Mouse (Mus musculus) hindbrain, embryonic 10.5 days (tissue): Measurements from ENCODE around the gene Arg1. TPM values are rescaled to one million over a fixed set of nuclear protein-coding genes. Genes with fewer than 3 reads are reported as not detected.
A peak's percentile ranks its signal among the peaks of the same experiment; 100 is the strongest.

Source experiments
- DNase-seq: peaks from one replicate; pipeline ENCODE4 v3.0.0-alpha.2; 2017; ENCODE audit warnings: low spot score
- H3K27ac ChIP-seq: fragments of 300-500 bp; sonication (generic); 2 replicates; pipeline ENCODE4 v1.5.1; 2016; ENCODE audit warnings: mild to moderate bottlenecking, moderate library complexity
- H3K27me3 ChIP-seq: fragments of 300-500 bp; sonication (generic); 2 replicates; pipeline ENCODE4 v1.6.1; 2016; ENCODE audit warnings: mild to moderate bottlenecking; ENCODE audit not compliant: poor library complexity, insufficient read depth, severe bottlenecking
- H3K36me3 ChIP-seq: fragments of 300-500 bp; sonication (generic); 2 replicates; pipeline ENCODE4 v1.6.1; 2016; ENCODE audit warnings: mild to moderate bottlenecking, moderate library complexity
- H3K4me1 ChIP-seq: fragments of 300-500 bp; sonication (generic); replicated peaks from 2 replicates; pipeline ENCODE4 v1.6.1; 2016; ENCODE audit warnings: mild to moderate bottlenecking
- H3K4me3 ChIP-seq: fragments of 300-500 bp; sonication (generic); 2 replicates; pipeline ENCODE4 v1.5.1; 2016; ENCODE audit warnings: mild to moderate bottlenecking, moderate library complexity
- H3K9me3 ChIP-seq: fragments of 300-500 bp; sonication (generic); 2 replicates; pipeline ENCODE4 v1.6.1; 2016; ENCODE audit warnings: mild to moderate bottlenecking, moderate library complexity
- WGBS: fragments of 180-500 bp; shearing (Covaris S2); methylation state at CpG from one replicate; pipeline ENCODE4 v1.1.7; 2016; 5-methylcytosine and 5-hydroxymethylcytosine counted together
- polyA plus RNA-seq: library from polyadenylated mRNA; unstranded; fragments of >200 nt; fragmentation: Nextera tagmentation; extraction: Ambion mirVana; gene quantifications from 2 replicates; pipeline ENCODE4 v1.2.1, GENCODE M21; 2016

The Arg1 gene
- polyA plus RNA-seq, 1 experiment from 2014 or later, result 3.8 TPM

- Histone ChIP-seq H3K4me3 (no peak overlapping the region), H3K36me3 (no peaks in the 10 kb centered on the region), H3K27me3 (no peaks in the 10 kb centered on the region), H3K4me1 (no peaks in the 10 kb centered on the region), H3K9me3 (no peaks in the 10 kb centered on the region), H3K27ac (no peak overlapping the region)
- no peak for DNase-seq
- WGBS, result 92% methylated on average over 8 of the region's 8 CpGs
These were observed 24.3 kb upstream of the Arg1 start for GRCm38 (mm10) chr10:24951575-24951974.

DNA sequence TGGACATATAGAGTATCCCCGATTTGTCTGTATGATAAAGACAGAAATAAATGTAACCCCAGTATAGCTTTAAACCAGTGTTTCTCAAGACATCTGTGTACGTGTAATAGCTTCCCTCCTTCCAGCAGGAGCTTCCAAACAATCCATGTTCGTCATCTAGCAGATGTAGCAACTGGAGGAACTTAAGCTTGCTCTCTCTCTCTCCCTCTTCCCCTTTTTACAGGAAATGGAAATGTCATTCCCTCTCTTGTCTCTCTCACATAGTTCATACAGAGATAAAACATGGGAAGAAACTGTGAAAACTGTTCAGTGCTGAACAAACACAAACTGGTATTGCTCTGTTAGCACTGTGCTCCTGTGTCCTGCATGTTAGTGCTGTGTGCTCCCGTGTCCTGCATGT, 22.9 kb upstream of the Arg1 start:
- Histone ChIP-seq H3K27ac (no peak overlapping the region), H3K4me1 (no peaks in the 10 kb centered on the region), H3K4me3 (no peak overlapping the region), H3K27me3 (no peaks in the 10 kb centered on the region), H3K9me3 (no peaks in the 10 kb centered on the region), H3K36me3 (no peaks in the 10 kb centered on the region)
- DNase-seq, result no peak
- 80% methylated on average over 4 of the region's 4 CpGs for WGBS

DNA sequence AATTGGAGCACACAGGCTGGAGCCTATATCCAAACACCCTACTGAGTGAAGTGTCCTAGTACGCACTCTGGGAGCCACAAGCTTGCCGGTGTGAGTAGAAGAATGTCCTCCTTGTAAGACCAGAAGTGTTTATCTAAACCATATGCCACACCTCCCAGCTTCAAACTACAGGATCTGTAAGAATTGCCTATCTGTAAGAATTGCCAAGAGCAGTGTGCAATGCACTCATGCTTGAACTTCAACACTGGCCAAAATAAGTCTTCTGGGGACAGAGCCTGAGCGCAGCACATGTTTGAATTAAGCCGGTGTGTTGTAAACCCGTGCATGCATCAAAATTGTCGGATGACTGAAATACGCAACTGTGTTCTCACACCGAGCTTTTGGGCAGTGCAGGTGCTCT, 21.0 kb upstream of the Arg1 start:
- H3K4me3 ChIP-seq, result no peak overlapping the region
- 76% methylated on average over 8 of the region's 8 CpGs for WGBS
- no peaks in the 10 kb centered on the region for H3K27me3 ChIP-seq
- H3K9me3 ChIP-seq, result no peaks in the 10 kb centered on the region
- H3K36me3 ChIP-seq, result no peaks in the 10 kb centered on the region
- H3K4me1 ChIP-seq, result no peaks in the 10 kb centered on the region
- no peak overlapping the region for H3K27ac ChIP-seq
- no peak for DNase-seq

DNA sequence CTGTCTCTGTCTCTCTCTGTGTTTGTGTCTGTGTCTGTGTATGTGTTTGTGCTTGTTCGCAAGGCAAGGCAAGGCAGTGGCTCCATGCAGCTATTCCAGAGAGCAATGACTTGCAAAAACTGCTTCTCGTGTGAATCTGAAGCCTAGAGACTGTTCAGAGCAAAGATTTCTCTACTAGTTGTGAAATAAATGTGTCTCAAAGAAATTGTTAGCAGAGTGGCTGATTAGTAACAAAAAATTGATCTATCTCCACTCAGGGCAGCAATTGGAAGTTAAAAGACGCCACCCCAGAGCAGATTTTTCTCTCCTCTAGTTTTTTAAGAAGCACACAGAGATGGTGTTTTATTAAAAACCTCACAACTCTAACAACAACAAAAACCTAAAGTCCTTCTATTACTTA, 20.6 kb upstream of the Arg1 start:
- Histone ChIP-seq H3K4me1 (no peaks in the 10 kb centered on the region), H3K27me3 (no peaks in the 10 kb centered on the region), H3K4me3 (no peak overlapping the region), H3K27ac (no peak overlapping the region), H3K36me3 (no peaks in the 10 kb centered on the region), H3K9me3 (no peaks in the 10 kb centered on the region)
- DNase-seq, result no peak
- WGBS, result 87% methylated on average over 3 of the region's 3 CpGs

DNA sequence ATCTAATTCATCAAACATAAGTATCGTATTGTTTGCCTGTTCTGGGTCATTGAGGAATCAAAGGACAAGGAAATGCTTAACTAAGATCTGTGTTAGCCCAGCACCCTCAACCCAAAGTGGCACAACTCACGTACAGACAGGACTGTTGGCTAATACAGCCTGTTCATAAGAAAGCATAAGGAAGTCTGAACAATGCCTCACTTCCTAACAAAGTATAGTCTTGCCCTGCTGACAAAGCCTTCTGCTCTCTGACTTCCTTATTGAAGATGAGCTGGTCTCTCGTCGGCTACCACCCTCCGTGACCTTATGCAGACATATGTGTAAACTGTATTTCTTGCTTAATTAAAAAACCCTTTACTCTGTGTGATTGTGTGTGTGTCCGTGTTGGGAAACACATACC, 2.9 kb upstream of the Arg1 start:
- 86% methylated on average over 6 of the region's 6 CpGs for WGBS
- peaks cover 22% of the 10 kb centered on the region for H3K4me1 ChIP-seq
- DNase-seq, result no peak
- no peak overlapping the region for H3K4me3 ChIP-seq
- no peak overlapping the region for H3K27ac ChIP-seq
- no peaks in the 10 kb centered on the region for H3K9me3 ChIP-seq
- H3K27me3 ChIP-seq, result no peaks in the 10 kb centered on the region
- no peaks in the 10 kb centered on the region for H3K36me3 ChIP-seq

DNA sequence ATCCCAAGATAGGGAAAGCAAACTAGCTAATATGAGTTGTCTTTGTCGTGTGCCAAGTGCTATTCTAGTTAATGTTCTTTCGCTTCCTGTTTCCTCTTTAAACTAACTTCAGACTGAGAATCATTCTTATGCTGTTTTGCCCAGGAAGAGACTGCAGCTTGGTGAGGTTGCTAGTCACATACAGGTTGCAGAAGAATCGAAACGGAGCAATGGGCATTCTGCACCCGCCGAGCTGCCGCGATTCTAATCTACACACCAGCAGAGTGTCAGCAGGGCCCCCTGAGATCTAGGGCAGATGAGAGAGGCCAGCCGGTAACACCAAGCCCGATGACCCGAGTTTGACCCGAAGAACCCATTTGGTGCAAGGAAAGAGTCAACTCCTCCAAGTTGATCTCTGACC, 788 bp upstream of the Arg1 start:
- 43% methylated on average over 12 of the region's 12 CpGs for WGBS
- H3K36me3 ChIP-seq, result no peaks in the 10 kb centered on the region
- H3K4me1 ChIP-seq, result peaks cover 22% of the 10 kb centered on the region
- H3K27me3 ChIP-seq, result no peaks in the 10 kb centered on the region
- H3K9me3 ChIP-seq, result no peaks in the 10 kb centered on the region
- H3K27ac ChIP-seq, result no peak overlapping the region
- H3K4me3 ChIP-seq, result no peak overlapping the region
- DNase-seq, result peak; percentile 20

GRCm38 (mm10) chr10:24926380-24926779, 904 bp downstream of the Arg1 start:
- Histone ChIP-seq H3K4me1 (peaks cover 22% of the 10 kb centered on the region), H3K9me3 (no peaks in the 10 kb centered on the region), H3K4me3 (no peak overlapping the region), H3K27me3 (no peaks in the 10 kb centered on the region), H3K36me3 (no peaks in the 10 kb centered on the region), H3K27ac (no peak overlapping the region)
- no peak for DNase-seq
- 49% methylated on average over 10 of the region's 10 CpGs for WGBS

DNA sequence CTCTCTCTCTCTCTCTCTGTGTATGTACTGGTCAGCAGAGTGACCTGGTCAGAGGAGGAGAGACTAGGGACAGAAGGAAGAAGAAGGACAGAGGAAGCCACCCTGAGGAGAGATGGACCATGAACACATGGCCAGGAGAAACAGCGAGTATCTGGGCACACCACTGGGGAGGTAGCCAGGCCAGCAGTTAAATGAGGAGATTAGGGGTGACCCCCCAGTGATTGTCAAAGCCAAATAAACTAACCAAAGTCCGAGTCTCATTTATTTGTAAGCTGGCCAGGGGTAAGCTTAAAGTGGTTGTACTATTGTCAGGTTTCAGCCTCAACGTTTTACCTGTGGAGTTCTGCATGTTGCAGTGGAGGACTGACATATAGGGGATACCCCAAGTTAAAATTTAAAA, 3.0 kb downstream of the Arg1 start:
- H3K4me3 ChIP-seq, result no peak overlapping the region
- no peak for DNase-seq
- 65% methylated on average over 3 of the region's 3 CpGs for WGBS
- no peaks in the 10 kb centered on the region for H3K36me3 ChIP-seq
- H3K27me3 ChIP-seq, result no peaks in the 10 kb centered on the region
- H3K9me3 ChIP-seq, result no peaks in the 10 kb centered on the region
- H3K4me1 ChIP-seq, result peaks cover 22% of the 10 kb centered on the region
- H3K27ac ChIP-seq, result no peak overlapping the region

GRCm38 (mm10) chr10:24922977-24923376, 4.3 kb downstream of the Arg1 start:
- H3K36me3 ChIP-seq, result peaks cover 7% of the 10 kb centered on the region; the same call in 1 of the 2 replicates
- no peaks in the 10 kb centered on the region for H3K9me3 ChIP-seq
- WGBS, result 70% methylated on average over 4 of the region's 4 CpGs
- DNase-seq, result no peak
- peaks cover 18% of the 10 kb centered on the region for H3K4me1 ChIP-seq
- no peak overlapping the region for H3K4me3 ChIP-seq
- no peaks in the 10 kb centered on the region for H3K27me3 ChIP-seq
- H3K27ac ChIP-seq, result no peak overlapping the region

DNA sequence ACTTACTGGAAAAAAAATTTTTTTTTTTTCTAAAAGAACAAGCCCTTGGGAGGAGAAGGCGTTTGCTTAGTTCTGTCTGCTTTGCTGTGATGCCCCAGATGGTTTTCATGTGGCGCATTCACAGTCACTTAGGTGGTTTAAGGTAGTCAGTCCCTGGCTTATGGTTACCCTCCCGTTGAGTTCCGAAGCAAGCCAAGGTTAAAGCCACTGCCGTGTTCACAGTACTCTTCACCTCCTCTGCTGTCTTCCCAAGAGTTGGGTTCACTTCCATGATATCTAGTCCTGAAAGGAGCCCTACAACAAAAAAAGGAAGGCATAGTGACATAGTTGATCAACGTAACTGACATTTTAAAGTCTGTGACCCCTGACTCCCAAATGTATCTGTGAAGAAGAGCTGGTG, 11.8 kb downstream of the Arg1 start:
- no peak overlapping the region for H3K4me3 ChIP-seq
- no peak for DNase-seq
- H3K36me3 ChIP-seq, result peaks cover 77% of the 10 kb centered on the region

GRCm38 (mm10) chr10:24912576-24912975, 14.7 kb downstream of the Arg1 start:
- Histone ChIP-seq H3K4me1 (no peaks in the 10 kb centered on the region), H3K9me3 (no peaks in the 10 kb centered on the region), H3K27me3 (no peaks in the 10 kb centered on the region), H3K36me3 (peaks cover 95% of the 10 kb centered on the region), H3K27ac (no peak overlapping the region), H3K4me3 (no peak overlapping the region)
- WGBS, result 97% methylated on average over 14 of the region's 14 CpGs
- no peak for DNase-seq

More for the DNA sequence above, 11.8 kb downstream of the Arg1 start:
- H3K27me3 ChIP-seq, result no peaks in the 10 kb centered on the region
- WGBS, result 92% methylated on average over 6 of the region's 6 CpGs
- no peak overlapping the region for H3K27ac ChIP-seq
- H3K9me3 ChIP-seq, result no peaks in the 10 kb centered on the region
- no peaks in the 10 kb centered on the region for H3K4me1 ChIP-seq

DNA sequence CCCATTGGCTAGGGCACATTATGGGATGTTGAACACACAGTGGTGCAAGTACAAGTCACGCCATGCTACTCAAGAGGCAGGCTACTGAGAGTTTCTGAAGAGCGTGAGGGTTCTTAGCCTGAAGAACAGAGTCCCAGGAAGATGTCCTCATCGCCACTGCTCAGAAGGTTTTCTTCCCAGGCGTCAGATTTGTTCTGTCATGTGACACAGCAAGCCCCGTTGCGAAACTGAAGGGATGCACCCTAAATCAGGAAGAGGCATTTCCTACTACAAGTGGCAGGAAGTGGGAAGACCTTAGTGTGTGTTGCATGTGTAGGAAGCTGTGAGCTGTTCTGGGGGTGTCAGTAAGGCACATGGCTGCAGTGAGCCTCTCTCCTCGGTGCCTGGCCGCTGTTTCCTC, 16.1 kb downstream of the Arg1 start:
- no peak overlapping the region for H3K4me3 ChIP-seq
- no peaks in the 10 kb centered on the region for H3K4me1 ChIP-seq
- peaks cover 98% of the 10 kb centered on the region for H3K36me3 ChIP-seq
- WGBS, result 89% methylated on average over 8 of the region's 8 CpGs
- no peak overlapping the region for H3K27ac ChIP-seq
- DNase-seq, result no peak
- H3K9me3 ChIP-seq, result no peaks in the 10 kb centered on the region
- H3K27me3 ChIP-seq, result no peaks in the 10 kb centered on the region

GRCm38 (mm10) chr10:24905627-24906026, 21.7 kb downstream of the Arg1 start:
- WGBS, result 96% methylated on average over 10 of the region's 10 CpGs
- no peak overlapping the region for H3K4me3 ChIP-seq
- H3K4me1 ChIP-seq, result no peaks in the 10 kb centered on the region
- H3K9me3 ChIP-seq, result no peaks in the 10 kb centered on the region
- no peak overlapping the region for H3K27ac ChIP-seq
- no peaks in the 10 kb centered on the region for H3K27me3 ChIP-seq
- peaks cover 99% of the 10 kb centered on the region for H3K36me3 ChIP-seq
- no peak for DNase-seq

GRCm38 (mm10) chr10:24895927-24896326, 31.4 kb downstream of the Arg1 start:
- no peak for DNase-seq
- H3K27ac ChIP-seq, result no peak overlapping the region
- no peaks in the 10 kb centered on the region for H3K9me3 ChIP-seq
- H3K4me3 ChIP-seq, result no peak overlapping the region
- no peaks in the 10 kb centered on the region for H3K4me1 ChIP-seq
- WGBS, result 91% methylated on average over 8 of the region's 8 CpGs
- peaks cover 98% of the 10 kb centered on the region for H3K36me3 ChIP-seq
- H3K27me3 ChIP-seq, result no peaks in the 10 kb centered on the region
